Mouse (Mus musculus): ENCODE measurements around the gene Pold4. TPM values are rescaled to one million over a fixed set of nuclear protein-coding genes. Genes with fewer than 3 reads are reported as not detected.

Gene Pold4
- polyA plus RNA-seq (2015; fragmentation: Nextera tagmentation; extraction: Ambion mirVana), result 32.9 and 33.0 TPM in 2 replicates

DNA sequence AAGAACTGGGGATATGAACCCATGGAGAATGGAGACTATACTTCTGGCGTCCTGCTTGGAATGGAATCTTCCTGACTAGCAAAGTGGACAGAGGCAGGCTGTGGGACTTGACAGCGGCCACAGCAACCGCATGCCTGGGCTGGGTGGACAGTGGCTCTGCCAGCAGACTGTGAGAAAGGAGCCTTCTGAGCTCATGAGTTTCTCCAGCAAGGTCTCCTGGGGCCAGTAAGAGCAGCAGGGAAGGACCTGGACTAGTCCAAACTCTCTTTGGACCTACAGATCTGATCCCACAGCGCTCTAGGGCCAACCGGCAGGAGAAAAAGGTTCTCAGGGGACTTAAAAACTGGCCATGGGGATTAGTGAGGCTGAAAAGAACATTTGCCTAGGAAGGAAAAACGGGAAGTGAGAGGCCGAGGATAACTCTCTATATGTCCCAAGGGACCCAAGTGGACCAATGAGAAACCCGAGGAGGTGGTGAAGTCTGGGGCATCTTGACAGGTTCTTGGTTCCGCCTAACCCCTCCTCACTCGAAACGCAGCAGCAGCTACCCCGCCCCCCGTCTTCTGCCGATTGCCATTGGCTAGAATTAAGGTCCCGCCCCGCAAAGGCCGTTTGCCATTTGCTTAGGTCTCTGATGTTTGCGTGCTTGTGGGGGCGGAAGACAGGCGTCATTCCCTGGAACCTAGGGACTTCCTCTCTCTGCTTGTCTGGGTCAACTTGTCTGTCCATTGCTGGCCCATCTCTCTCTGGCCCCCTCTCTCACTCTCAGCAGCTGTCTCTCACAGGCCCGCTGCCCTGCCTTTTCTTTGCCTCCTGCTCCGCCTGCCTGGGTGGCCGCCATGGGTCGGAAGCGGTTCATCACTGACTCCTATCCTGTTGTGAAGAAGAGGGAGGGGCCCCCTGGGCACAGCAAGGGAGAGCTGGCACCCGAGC lies at the start of gene Pold4:
Gene Pold4, plus strand, starts transcription at position 647 of the 933 bp plus-strand sequence.

DNA sequence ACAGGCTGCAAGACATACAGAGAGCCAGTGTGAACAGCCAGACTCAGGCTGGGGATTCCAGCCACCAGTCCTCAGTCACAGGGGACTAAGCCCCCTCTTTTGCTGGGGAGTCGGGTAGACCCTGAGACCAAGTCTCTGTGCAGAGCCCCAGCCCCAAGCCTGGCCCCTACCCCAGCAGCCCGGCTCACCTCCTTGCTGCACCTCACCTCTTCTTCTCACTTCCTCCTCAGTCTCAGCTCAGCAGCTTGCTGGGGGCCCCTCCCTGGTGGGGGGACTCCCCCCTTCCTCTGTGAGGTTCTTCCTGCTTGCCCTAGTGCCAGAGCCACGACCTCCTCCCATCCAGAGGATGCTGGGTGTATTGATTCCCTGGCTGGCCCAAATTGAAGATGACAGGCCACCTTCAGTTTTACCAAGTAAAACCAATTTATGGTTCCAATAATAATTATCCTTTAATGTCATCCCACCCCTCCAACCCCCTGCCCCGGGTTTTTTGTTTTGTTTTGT lies 40.8 kb upstream of the Pold4 start, which contains the start of gene Tbc1d10c:
Gene Tbc1d10c, minus strand, starts transcription at position 454 of the 504 bp plus-strand sequence.

DNA sequence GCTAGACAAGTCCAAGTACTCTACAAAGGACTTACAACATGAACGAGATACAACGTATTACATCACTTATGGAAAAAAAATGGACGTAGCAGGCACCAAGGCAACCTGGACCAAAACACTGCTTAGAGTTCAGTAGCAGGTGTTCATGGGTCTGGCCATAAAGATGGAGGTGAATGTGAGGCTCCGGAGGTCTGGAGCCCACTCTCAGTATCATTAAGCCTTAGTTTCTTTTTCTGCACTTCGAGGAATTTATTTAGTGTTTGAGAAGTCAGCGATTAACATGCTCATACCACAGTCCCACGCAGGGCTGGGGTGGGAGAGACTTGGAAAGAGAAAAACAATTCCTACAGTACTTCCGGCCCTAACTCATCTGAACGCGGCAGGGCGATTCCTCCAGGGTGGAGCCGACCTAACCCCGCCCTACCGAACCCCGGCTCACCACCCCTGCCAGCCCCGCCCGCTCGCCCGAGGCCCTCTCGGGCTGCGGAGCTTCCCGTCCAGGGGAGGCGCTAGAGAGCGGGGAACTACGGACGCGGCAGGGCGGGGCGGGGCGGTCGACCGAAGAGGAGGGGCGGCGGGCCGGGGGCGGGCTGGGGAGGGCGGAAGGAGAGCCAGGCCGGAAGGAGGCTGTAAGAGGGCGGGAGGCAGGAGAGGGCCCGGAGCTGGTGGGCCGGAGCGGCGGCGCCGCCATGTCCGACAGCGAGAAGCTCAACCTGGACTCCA lies 40.0 kb upstream of the Pold4 start, which contains the start of gene Ppp1ca:
Gene Ppp1ca, plus strand, starts transcription at position 538 of the 723 bp plus-strand sequence.

DNA sequence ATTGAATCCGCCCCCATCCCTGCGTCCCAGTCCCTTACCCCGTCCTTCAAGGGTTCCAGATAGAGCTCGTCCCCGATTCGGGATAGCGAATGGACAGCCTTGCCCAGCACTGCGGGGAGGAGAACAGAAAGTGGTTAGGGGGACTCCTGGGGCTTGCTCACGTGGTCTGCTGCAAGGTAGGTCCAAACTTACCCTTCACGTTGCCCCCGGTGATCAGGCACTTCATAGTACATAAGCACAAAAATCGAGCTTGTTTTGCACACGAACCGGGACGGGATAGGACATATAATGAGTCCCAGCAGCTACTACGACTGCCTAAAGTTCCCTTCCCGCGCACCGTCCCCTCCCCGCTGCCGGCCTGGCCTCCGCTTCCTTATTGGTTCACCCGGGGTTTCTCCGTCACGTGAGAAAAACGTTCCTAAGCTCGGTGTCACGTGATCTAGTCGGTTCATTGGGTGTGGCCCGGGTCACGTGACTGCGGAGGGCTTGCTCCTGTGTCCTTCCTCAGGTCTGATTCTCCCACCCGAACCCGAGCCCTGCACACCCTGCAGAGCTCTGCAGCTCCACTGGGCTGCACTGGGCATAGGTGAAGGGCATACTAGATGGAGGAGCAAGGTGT lies 30.3 kb upstream of the Pold4 start, which contains the start of gene Rad9a:
Gene Rad9a, minus strand, starts transcription at position 372 of the 619 bp plus-strand sequence.

DNA sequence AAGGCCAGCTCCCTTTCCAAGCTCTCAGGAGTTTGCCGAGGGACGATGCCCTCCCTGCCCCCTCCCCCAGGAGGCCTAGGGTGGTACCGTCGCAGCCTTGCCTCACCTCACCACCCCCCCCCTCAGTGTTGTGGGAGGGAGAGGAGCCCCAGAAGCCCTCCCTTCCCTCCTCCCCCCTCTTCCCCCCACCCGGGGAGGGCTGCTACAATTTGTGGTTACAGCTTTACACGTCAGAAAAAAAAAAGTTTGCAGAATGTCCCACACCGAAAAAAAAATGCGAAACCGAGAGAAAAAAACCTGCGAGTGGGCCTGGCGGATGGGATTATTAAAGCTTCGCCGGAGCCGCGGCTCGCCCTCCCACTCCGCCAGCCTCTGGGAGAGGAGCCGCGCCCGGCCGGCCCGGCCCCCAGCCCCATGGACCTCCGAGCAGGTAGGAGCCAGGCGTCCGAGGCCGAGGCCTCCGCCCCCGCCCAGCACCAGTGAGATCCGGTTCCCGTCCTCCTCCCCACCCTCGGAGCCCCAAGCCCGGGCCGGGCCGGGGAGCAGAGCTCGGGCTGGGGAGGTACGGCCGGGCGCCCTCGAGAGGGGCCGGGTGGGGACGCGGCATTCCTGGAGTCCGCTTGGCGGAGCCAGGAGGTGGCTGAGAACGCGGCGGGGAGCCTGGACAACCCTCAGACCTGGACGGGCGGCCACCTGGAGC lies 17.5 kb upstream of the Pold4 start, which contains the start of the genes Clcf1 and AC109138.7:
Gene Clcf1, plus strand, starts transcription at position 168 of the 700 bp plus-strand sequence.
Gene AC109138.7, plus strand, starts transcription at position 287 of the 700 bp plus-strand sequence.

DNA sequence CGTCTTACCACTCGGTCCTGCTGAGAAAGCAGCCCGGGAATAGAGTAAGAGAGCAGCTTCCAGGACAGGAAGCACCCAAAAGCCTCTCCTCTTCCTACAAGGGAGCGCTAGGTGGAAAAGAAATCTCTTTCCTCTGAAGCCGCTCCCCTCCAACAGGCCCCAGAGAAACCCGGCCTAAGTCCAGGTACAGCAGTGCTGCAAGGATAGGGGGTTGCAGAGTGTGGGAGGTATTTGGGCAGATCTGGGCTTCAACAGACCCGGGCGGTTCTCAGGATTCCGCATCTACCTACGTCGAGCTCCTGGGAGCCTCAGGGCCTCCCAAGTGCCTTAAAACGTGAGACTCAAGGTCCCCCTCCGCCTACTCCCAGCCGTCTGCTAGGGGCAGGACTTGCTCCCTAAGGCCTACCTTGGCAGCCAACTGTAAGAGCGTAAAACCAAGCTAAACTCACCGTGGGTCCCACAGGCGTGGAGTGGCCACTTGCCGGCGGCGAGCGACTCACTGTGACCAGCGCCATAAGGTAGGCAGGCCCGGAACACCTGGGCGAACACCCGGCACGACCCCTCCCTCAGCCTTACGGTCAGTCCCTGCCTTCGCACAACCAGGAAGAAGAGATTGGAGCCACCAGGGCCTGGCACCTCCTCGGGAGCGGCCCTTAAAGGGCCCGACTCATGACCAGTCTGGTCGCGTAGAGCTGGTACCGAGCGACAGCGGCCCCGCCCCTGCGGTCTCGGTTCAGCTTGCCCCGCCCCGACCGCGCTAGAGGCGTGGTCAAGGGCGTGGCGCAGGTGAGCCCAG lies 37.1 kb downstream of the Pold4 start, which contains the start of gene Ssh3:
Gene Ssh3, minus strand, starts transcription at position 615 of the 796 bp plus-strand sequence.

DNA sequence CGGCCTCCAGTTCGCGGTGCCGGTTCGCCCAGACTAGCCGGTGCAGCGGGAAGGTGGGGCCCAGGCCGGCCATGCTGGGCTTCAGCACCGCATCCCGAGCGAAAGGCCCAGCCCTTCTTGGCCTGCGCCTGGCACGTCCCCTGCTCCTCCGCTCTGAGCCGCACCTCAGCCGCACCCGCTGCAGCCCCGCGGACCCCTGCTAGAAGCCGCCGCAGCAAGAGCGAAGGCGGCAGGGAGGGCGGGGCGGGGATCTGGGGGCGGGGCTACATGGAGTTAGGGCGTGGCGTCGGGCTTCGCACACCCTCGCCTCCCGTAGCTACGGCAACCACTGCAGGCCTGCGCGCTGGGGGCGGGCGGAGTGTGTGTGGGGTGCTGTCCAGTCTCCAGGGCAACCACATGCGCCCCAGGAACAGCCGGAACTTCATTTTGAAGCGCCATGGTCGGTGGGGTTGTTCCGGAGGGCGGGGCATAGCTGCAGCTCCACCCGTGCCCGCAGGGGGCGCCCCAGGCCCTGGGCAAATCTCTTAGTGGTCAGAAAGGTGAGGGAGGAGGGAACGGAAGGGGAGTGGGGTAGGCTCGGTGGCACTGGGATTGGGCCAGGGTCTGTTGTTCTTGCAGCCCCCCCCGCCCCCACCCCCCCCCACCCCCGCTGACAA lies 51.3 kb downstream of the Pold4 start, which contains the start of gene Ankrd13d:
Gene Ankrd13d, minus strand, starts transcription at position 240 of the 656 bp plus-strand sequence.

Small RNAs within 50 kb of the gene (microRNA-seq; reads per million reads assigned to microRNA genes)
- not detected for gene Gm26115
- gene Mir6985, result 0.87 reads per million

Other genes with a start within 250 kb of the Pold4 start
- gene Acy3, start 245.3 kb upstream of the Pold4 start, polyA plus RNA-seq (2015; fragmentation: Nextera tagmentation; extraction: Ambion mirVana), result 4.4 and 5.1 TPM in 2 replicates
- 0.12 TPM in 1 of 2 replicates, not detected in the other for gene Tbx10, start 239.1 kb upstream of the Pold4 start, polyA plus RNA-seq (2015; fragmentation: Nextera tagmentation; extraction: Ambion mirVana)
- 26.9 and 27.1 TPM in 2 replicates for gene Nudt8, start 231.3 kb upstream of the Pold4 start, polyA plus RNA-seq (2015; fragmentation: Nextera tagmentation; extraction: Ambion mirVana)
- gene Gm49405, start 231.3 kb upstream of the Pold4 start, polyA plus RNA-seq (2015; fragmentation: Nextera tagmentation; extraction: Ambion mirVana), result 2.2 and 2.6 TPM in 2 replicates
- gene Doc2g, start 228.6 kb upstream of the Pold4 start, polyA plus RNA-seq (2015; fragmentation: Nextera tagmentation; extraction: Ambion mirVana), result 3.2 TPM in 2 replicates
- 281 and 291 TPM in 2 replicates for gene Ndufv1, start 219.1 kb upstream of the Pold4 start, polyA plus RNA-seq (2015; fragmentation: Nextera tagmentation; extraction: Ambion mirVana)
- gene Gstp1, start 193.9 kb upstream of the Pold4 start, polyA plus RNA-seq (2015; fragmentation: Nextera tagmentation; extraction: Ambion mirVana), result 590 and 603 TPM in 2 replicates
- gene Gstp2, start 185.9 kb upstream of the Pold4 start, polyA plus RNA-seq (2015; fragmentation: Nextera tagmentation; extraction: Ambion mirVana), result 0.48 and 2.7 TPM in 2 replicates
- not detected in 2 replicates for gene Gstp3, start 172.3 kb upstream of the Pold4 start, polyA plus RNA-seq (2015; fragmentation: Nextera tagmentation; extraction: Ambion mirVana)
- not detected in 2 replicates for gene Cabp2, start 150.3 kb upstream of the Pold4 start, polyA plus RNA-seq (2015; fragmentation: Nextera tagmentation; extraction: Ambion mirVana)
- 74.2 and 77.2 TPM in 2 replicates for gene Cdk2ap2, start 134.7 kb upstream of the Pold4 start, polyA plus RNA-seq (2015; fragmentation: Nextera tagmentation; extraction: Ambion mirVana)
- 90.8 and 110 TPM in 2 replicates for gene Pitpnm1, start 131.9 kb upstream of the Pold4 start, polyA plus RNA-seq (2015; fragmentation: Nextera tagmentation; extraction: Ambion mirVana)
- gene Aip, start 106.0 kb upstream of the Pold4 start, polyA plus RNA-seq (2015; fragmentation: Nextera tagmentation; extraction: Ambion mirVana), result 103 and 106 TPM in 2 replicates
- not detected in 2 replicates for gene Gpr152, start 92.1 kb upstream of the Pold4 start, polyA plus RNA-seq (2015; fragmentation: Nextera tagmentation; extraction: Ambion mirVana)
- 0.26 and 0.76 TPM in 2 replicates for gene Cabp4, start 87.9 kb upstream of the Pold4 start, polyA plus RNA-seq (2015; fragmentation: Nextera tagmentation; extraction: Ambion mirVana)
- gene Coro1b, start 83.3 kb upstream of the Pold4 start, polyA plus RNA-seq (2015; fragmentation: Nextera tagmentation; extraction: Ambion mirVana), result 94.3 and 112 TPM in 2 replicates
- 0.70 TPM in 1 of 2 replicates, not detected in the other for gene Ptprcap, start 78.3 kb upstream of the Pold4 start, polyA plus RNA-seq (2015; fragmentation: Nextera tagmentation; extraction: Ambion mirVana)
- 41.9 and 53.4 TPM in 2 replicates for gene Rps6kb2, start 68.5 kb upstream of the Pold4 start, polyA plus RNA-seq (2015; fragmentation: Nextera tagmentation; extraction: Ambion mirVana)
- gene Carns1, start 56.4 kb upstream of the Pold4 start, polyA plus RNA-seq (2015; fragmentation: Nextera tagmentation; extraction: Ambion mirVana), result 6.2 and 6.6 TPM in 2 replicates
- gene Tbc1d10c, start 40.6 kb upstream of the Pold4 start, polyA plus RNA-seq (2015; fragmentation: Nextera tagmentation; extraction: Ambion mirVana), result 1.2 and 1.6 TPM in 2 replicates
- 572 and 576 TPM in 2 replicates for gene Ppp1ca, start 39.8 kb upstream of the Pold4 start, polyA plus RNA-seq (2015; fragmentation: Nextera tagmentation; extraction: Ambion mirVana)
- gene Rad9a, start 30.2 kb upstream of the Pold4 start, polyA plus RNA-seq (2015; fragmentation: Nextera tagmentation; extraction: Ambion mirVana), result 14.9 and 15.7 TPM in 2 replicates
- gene Clcf1, start 17.7 kb upstream of the Pold4 start, polyA plus RNA-seq (2015; fragmentation: Nextera tagmentation; extraction: Ambion mirVana), result 1.2 and 1.3 TPM in 2 replicates
- gene AC109138.7, start 17.5 kb upstream of the Pold4 start, polyA plus RNA-seq (2015; fragmentation: Nextera tagmentation; extraction: Ambion mirVana), result not detected in 2 replicates
- gene Ssh3, start 37.3 kb downstream of the Pold4 start, polyA plus RNA-seq (2015; fragmentation: Nextera tagmentation; extraction: Ambion mirVana), result 18.8 and 24.1 TPM in 2 replicates
- gene Ankrd13d, start 51.2 kb downstream of the Pold4 start, polyA plus RNA-seq (2015; fragmentation: Nextera tagmentation; extraction: Ambion mirVana), result 85.0 and 93.2 TPM in 2 replicates
- 37.0 and 46.2 TPM in 2 replicates for gene Grk2, start 74.3 kb downstream of the Pold4 start, polyA plus RNA-seq (2015; fragmentation: Nextera tagmentation; extraction: Ambion mirVana)
- 21.2 and 22.8 TPM in 2 replicates for gene Kdm2a, start 166.4 kb downstream of the Pold4 start, polyA plus RNA-seq (2015; fragmentation: Nextera tagmentation; extraction: Ambion mirVana)
- gene Rhod, start 207.5 kb downstream of the Pold4 start, polyA plus RNA-seq (2015; fragmentation: Nextera tagmentation; extraction: Ambion mirVana), result 5.2 and 10.4 TPM in 2 replicates
- 16.4 and 16.9 TPM in 2 replicates for gene Syt12, start 245.5 kb downstream of the Pold4 start, polyA plus RNA-seq (2015; fragmentation: Nextera tagmentation; extraction: Ambion mirVana)

All from neural tube, postnatal 0 days (tissue).